Mouse (Mus musculus) thymus, postnatal 14 days (tissue): ENCODE measurements around the gene Dnajc28.
A peak's percentile ranks its signal among the peaks of the same experiment; 100 is the strongest.

Experiments used
- DNase-seq: peaks from one replicate; pipeline ENCODE4 v3.0.0; 2021

The Dnajc28 gene

GRCm38 (mm10) chr16:91630584-91630983, 11.8 kb upstream of the Dnajc28 start:
- no peak for DNase-seq

- DNase-seq: no peak
Observed at GRCm38 (mm10) chr16:91629749-91630148, 10.9 kb upstream of the Dnajc28 start.

- no peak for DNase-seq
Observed at GRCm38 (mm10) chr16:91628673-91629072, 9.8 kb upstream of the Dnajc28 start.

GRCm38 (mm10) chr16:91627831-91628230, 9.0 kb upstream of the Dnajc28 start:
- no peak for DNase-seq

DNA sequence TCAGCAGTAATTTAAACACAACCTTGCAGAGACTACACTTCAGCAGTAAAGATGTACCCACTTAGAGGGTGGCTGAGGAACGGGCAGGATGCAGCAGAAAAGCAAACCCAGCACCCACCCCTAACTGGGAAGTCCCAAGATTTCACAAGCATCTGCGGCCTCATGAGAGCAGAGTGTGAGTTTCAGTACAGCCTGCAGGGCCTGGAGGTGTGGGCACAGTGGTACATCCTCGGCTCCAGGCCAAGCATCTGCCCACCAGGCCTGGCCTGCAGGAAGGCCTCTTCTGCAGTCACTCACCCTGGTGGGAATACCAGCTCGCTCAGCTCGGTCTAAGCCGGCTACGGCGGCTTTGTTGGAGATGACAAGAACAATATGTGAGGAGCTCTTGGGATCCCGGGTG, 4.2 kb upstream of the Dnajc28 start:
- no peak for DNase-seq

DNA sequence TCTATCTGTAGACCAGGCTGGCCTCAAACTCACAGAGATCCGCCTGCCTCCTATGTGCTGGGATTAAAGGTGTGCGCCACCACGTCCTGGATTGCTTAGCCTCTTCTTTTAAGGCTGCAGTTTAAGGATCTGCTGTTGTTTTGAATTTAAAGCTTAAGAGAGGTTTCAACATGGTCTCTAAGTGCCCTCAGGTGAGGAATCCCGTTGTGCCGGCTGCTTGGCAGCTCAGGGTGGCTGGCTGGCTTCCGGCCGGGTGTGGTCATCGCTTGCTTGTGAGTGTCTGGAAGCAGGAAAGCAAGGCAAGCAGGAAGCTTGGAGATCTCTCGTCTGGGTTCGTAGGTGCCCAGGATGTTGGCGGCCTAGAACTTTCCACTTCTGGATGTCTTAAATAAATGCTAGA, 2.2 kb upstream of the Dnajc28 start:
- DNase-seq: no peak

- DNase-seq: no peak
Observed at GRCm38 (mm10) chr16:91620185-91620584, 1.4 kb upstream of the Dnajc28 start.

DNA sequence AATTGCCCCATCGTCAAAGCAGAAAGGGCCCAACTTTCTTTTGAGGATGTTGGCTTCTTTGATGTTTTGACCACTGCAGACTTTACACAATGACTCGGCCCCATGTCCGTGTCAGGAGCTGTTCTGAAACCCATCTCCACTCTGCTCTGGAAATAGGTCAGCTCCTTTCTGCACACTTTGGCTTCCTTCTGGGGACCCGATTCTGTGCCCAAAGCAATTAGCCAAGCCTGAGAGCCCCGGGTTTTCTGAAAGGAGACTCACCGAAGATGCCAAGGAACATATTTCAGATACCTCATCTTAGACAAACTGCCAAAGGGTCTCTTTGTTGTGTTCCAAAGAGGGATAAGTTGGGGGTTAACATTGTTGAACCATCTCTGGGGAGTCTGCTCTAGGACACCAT, 4.3 kb downstream of the Dnajc28 start:
- DNase-seq: no peak

DNA sequence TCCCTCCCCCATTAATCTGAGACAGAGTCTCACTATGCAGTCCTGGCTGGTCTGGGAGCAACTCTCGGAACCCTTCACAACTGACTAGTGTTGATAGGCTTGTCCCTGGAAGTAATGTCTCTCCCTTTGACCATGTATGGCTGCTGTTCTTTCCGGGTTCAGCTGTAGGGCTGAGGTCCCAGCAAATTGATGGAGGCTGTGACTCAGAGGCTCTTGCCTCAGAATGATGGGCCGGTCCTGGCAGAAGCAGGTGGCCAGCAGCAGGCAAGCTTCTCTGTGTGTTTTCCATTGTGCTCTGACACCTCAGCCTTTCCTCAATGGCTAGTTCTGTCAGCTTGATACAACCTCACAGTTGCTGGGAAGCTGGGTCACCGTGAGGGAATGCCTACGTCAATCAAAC, 6.3 kb downstream of the Dnajc28 start:
- DNase-seq: no peak

DNA sequence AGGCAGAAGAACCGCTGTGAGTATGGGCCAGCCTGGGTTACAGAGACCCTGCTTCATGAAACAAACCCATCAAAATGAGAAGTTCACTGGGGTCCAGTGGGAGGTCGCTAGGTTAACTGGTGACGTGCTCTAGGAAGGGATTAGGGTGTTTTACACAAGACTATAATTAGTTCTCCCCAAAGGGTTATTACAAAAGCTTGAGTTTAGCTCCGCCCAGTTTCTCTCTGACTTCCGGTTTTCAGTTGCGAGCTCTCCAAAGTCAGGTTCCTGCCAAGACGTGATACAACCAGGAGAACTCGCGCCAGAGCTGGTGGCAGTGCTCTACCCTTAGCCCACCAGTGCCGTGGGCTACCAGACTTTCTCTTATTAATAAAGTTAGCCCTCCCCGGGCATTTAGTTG, 7.6 kb downstream of the Dnajc28 start:
- no peak for DNase-seq

GRCm38 (mm10) chr16:91609501-91610245, 9.2 kb downstream of the Dnajc28 start:
- no peak for DNase-seq

DNA sequence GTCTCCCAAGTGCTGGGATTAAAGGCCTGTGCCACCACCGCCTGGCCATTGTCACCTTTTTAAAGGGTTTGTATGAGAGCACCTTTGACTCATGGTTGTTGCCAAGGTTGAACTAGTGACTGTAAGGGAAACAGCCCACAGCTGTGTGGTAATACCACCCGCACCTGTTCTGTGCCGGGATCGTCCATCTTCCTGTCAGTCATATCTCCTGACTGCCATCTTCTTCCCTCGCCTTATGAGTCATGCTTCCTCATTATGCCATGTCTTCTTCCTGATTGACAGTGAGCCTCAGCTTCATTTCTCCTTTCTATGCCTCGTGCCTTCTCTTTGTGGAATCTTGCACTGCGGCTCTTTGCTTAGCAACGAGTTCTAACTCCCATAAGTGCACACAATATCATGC, 11.9 kb downstream of the Dnajc28 start:
- no peak for DNase-seq

DNA sequence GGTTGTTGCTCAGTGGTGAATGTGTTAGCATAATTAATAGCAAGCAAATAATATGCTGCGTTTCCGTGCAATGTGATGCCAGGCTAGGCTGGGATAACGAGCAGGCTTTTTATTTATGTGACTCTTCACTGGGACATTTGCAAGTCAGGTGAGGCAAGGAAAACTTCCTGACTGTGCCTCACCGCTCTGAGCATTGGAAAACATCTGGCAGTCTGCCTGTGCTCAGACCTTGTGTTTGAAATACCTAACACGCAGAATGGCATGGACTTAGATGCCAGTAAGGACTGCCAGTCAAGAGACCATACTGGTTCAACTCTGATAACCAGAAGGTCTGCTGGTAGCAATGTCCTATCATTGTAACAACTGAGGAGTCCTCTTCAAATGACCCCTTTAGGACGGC, 13.7 kb downstream of the Dnajc28 start:
- DNase-seq: no peak

DNA sequence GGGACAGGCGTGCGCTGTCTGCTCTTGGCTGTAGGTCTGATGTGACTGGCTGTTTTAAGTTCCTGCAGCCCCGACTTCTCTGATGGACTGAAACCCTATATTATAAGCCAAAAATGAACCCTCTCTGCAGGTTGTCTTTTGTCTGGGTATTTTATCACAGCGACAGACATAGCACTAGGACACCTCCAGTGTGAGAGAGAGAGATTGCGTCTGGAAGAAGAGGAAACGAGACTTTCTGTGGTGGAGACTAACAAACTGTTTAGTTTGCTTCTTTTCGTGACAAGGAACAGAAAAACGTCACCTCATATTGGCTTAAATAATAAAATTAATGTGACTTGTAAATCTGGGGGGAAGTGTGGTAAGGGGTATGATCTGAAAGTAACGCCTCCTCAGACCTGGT, 17.1 kb downstream of the Dnajc28 start:
- no peak for DNase-seq

DNA sequence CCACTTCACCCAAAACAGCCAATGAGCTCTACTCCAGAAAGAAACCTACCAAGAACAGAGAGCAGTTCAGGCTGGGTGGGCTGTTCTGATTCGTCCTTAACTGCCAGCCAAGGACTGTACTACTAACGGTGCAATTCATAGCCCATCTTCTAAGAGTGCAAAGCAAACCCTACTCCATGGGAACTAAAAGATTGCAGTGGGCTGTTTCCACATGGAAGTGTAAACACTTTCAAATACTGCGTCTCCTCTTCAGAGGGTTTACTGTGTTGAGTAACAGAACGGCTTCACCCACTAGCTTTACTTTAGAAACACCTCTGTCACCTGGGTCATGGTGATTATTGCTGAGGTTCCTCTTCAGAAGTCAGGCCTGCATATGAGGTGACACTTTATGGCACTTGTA, 17.7 kb downstream of the Dnajc28 start:
- no peak for DNase-seq

- no peak for DNase-seq
Observed at GRCm38 (mm10) chr16:91599242-91599641, 19.6 kb downstream of the Dnajc28 start.

DNA sequence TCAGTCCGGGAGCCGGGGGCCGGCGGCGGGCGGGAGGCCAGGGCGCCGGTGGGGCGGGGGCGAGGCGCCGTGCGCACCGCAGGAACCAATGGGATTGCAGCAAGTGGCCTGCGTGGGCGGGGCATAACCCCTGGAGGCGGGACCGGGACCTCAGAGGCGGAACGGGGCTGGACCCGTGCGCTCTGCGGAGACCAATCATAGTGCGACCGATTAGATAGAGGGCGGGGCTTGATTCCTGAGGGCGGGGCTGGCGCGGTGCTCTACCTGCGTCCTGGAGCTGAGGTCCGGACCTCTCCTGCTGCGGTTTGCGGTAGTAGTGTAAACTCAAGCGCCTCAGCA, 21.2 kb downstream of the Dnajc28 start, which contains the start of gene Tmem50b:
Tmem50b (minus strand) TSS at position 129 of the 339 bp plus-strand sequence.
- DNase-seq: peak; percentile 100

DNA sequence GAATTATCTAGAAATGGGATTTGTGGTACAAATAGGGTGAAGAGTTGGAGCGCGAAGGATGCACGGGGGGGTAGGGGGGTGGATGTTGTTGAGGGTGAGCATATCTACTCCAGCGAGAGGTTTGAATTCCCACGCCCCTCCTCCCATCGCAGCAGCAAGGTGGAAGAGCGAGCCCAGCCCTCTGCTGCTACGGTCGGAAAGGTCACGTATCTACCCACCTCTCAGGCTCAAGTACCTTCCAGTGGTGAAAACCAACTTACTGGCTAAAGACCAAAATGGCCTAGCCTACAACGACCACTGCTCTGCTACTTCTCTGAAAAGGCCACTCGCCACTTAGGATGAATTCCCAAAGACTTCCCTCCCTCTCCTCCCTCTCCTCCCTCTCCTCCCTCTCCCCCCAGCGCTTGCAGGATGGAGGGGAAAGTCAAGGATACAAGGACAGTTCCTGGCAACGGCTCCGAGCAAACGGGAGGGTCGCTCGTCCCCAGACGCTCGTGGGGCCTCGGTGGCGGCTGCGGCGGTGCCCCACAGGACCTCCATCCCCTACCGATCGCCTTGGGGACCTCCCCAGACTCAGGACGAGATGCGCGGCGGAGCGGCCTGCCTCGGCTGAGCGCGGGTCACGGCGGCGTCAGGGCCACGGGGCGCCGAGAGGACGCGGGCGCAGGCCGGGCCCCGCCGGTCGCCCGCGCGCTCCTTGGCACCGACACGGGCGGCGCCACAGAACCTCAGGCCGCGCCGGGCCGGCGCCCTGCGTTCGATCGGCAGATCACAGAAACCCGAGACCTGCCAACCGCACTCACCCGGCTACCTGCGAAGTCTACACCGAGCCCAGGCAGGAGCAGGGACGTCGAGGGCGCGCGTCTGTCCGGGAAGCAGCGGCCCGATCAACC, 21.8 kb downstream of the Dnajc28 start:
- peak; percentile 52 for DNase-seq

- peak; percentile 37 for DNase-seq
Observed at GRCm38 (mm10) chr16:91596397-91596778, 22.4 kb downstream of the Dnajc28 start.

DNA sequence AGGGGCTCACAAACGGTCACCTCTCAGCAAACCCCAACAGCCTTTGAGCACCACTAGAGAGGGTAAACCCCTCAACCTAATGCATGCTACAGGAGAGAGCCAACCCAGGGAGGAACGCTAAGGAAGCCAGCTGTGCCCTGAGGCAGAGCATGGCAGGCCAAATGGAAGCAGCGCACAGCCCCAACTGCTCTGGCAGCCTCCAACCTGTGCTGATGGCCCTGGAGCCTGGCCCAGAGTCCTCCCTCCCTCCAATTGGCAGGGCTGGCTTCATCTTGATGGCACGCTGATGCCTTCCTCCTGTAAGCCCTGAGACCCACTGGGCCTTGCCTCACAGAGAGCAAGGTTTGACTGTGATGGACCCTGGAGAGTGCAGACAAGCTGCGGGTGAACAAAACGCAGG, 23.8 kb downstream of the Dnajc28 start:
- DNase-seq: no peak

DNA sequence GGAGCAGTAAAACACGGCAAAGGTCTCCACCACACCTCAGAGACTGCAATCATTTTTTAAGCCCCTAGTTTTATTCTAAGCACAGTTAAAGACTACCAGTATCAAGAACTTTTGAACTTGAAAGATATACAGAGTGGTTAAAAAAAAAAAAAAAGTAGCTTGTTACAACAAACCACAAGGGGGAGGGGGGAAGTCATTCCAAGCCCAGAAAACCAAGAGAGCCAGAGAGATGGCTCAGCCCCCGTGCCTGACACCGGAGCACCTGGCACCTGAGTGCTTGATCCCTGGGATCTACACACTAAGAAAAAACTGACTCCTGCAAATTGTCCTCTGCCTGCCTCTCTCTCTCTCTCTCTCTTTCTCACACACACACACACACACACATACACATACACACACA, 25.6 kb downstream of the Dnajc28 start:
- peak; percentile 52 for DNase-seq

DNA sequence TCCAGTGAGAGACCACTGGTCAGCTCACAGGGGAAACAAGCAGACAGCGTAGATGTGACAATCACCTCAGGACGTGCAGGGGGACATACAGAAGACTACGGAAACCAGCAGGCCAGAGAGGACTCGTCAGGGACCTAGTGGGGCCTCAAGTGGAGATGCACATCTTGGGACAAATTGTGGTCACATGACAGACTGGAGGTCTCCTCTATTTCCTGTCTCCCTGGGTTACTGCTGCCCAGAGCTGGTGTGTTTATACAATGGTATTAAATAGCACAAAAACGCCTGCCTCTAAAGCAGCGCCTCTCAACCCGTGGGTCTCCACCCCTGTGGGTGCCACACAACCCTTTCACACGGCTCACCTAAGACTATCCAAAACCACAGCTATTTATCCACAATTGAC, 26.7 kb downstream of the Dnajc28 start:
- DNase-seq: no peak

DNA sequence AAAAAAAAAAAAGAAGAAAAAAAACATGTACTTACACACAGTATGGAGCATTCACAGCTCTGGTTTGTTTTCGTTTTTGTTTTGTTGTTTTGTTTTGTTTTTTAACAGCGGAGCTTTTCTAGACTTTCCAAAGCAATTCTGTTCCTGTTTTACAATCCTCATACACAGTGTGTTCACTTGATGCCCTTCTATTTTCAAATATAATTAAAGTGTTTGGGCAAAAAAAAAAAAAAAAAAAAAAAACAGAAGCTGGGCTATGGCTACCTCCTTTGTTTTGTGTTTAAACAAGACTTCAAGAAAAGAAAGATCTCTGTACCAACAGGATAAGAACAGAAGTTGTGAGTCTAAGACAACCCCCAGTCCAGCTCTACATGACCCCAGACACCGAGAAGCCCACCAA, 30.1 kb downstream of the Dnajc28 start:
- no peak for DNase-seq

DNA sequence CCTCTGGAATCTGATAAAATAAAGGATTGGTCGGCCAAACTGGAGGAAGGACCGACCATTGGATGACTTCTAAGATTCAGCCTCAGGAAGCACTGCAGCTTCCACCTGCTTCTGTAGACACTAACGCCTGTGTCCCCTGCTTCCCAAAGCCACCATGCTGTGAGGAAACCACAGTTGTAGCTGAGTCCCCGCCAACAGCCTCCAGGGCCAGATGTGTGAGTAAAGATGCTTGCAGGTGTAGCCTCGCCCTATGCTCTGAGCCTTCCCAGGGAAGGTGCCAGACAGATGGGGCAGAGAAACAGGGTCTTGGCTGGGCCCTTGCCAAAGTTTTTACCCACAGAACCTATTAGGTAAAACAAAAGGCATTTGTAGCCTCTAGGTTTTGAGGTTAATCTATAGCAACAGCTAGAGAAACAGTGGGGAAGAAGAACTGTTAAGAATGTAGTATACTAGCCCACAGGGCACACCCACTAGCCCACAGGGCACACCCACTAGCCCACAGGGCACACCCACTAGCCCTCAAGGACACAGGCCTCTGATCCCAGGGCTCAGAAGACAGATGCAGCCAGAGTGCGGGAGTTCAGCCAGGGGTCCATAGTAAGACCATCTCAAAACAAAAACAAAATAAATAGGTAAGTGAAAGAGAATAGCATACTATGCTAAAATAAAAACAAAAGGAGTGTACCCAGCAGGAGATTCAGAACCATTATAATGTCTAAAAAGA, 30.9 kb downstream of the Dnajc28 start:
- peak; percentile 74 for DNase-seq
